Mouse (Mus musculus) embryonic facial prominence, embryonic 13.5 days (tissue): Measurements from ENCODE around the gene Mmp13. TPM values are rescaled to one million over a fixed set of nuclear protein-coding genes. Genes with fewer than 3 reads are reported as not detected.

ENCODE experiments used
- polyA plus RNA-seq: library from polyadenylated mRNA; unstranded; fragments of >200 nt; fragmentation: Nextera tagmentation; extraction: Ambion mirVana; gene quantifications from 2 replicates; pipeline ENCODE4 v1.2.1, GENCODE M21; 2015

Gene Mmp13
- polyA plus RNA-seq, 1 experiment from 2014 or later: 0.39 TPM

Other genes starting within 250 kb of the Mmp13 start
- gene Dync2h1, start 88.1 kb upstream of the Mmp13 start, polyA plus RNA-seq: 23.5 and 23.7 TPM in 2 replicates
- gene Dcun1d5, start 88.0 kb upstream of the Mmp13 start, polyA plus RNA-seq: 154 and 155 TPM in 2 replicates
- gene Mmp12, start 71.9 kb downstream of the Mmp13 start, polyA plus RNA-seq: not detected in 2 replicates
- gene Mmp1b, start 115.5 kb downstream of the Mmp13 start, polyA plus RNA-seq: not detected in 2 replicates
- gene Mmp3, start 173.3 kb downstream of the Mmp13 start, polyA plus RNA-seq: 0.23 TPM in 1 of 2 replicates, not detected in the other
- not detected in 2 replicates for gene Mmp10, start 229.8 kb downstream of the Mmp13 start, polyA plus RNA-seq